Mouse (Mus musculus) spleen, postnatal 10 days (tissue): Measurements from ENCODE around the gene Col4a2.

ENCODE experiments used
- DNase-seq, 2 experiments: peaks; one replicate each; pipeline ENCODE4 v3.0.0; 2021 to 2022; ENCODE audit warnings: low spot score in 2 of 2

Col4a2 gene

GRCm38 (mm10) chr8:11296282-11296943, 16.2 kb upstream of the Col4a2 start:
- DNase-seq: no peak

- no peak for DNase-seq
Measured at GRCm38 (mm10) chr8:11297141-11297838, 15.3 kb upstream of the Col4a2 start.

- DNase-seq: no peak
Measured at GRCm38 (mm10) chr8:11298531-11299316, 13.9 kb upstream of the Col4a2 start.

GRCm38 (mm10) chr8:11299317-11299602, 13.3 kb upstream of the Col4a2 start:
- no peak for DNase-seq

- no peak for DNase-seq
Measured at GRCm38 (mm10) chr8:11300436-11300835, 12.2 kb upstream of the Col4a2 start.

GRCm38 (mm10) chr8:11304027-11304601, 8.5 kb upstream of the Col4a2 start:
- DNase-seq: no peak

GRCm38 (mm10) chr8:11305539-11305938, 7.1 kb upstream of the Col4a2 start:
- no peak for DNase-seq

- no peak for DNase-seq
Measured at GRCm38 (mm10) chr8:11307451-11307850, 5.2 kb upstream of the Col4a2 start.

GRCm38 (mm10) chr8:11308570-11308998, 4.0 kb upstream of the Col4a2 start:
- DNase-seq: no peak

- no peak for DNase-seq
Measured at GRCm38 (mm10) chr8:11309226-11309625, 3.4 kb upstream of the Col4a2 start.

- DNase-seq: no peak
Measured at GRCm38 (mm10) chr8:11310049-11310448, 2.6 kb upstream of the Col4a2 start.

GRCm38 (mm10) chr8:11311681-11312348, 790 bp upstream of the Col4a2 start:
- no peak for DNase-seq

GRCm38 (mm10) chr8:11313176-11314111, 839 bp downstream of the Col4a2 start:
- DNase-seq: no peak

- no peak for DNase-seq
Measured at GRCm38 (mm10) chr8:11314613-11315012, 2.0 kb downstream of the Col4a2 start.

- no peak for DNase-seq
Measured at GRCm38 (mm10) chr8:11315179-11315943, 2.8 kb downstream of the Col4a2 start.

GRCm38 (mm10) chr8:11316118-11316517, 3.5 kb downstream of the Col4a2 start:
- DNase-seq: no peak

GRCm38 (mm10) chr8:11319405-11319804, 6.8 kb downstream of the Col4a2 start:
- DNase-seq: no peak

GRCm38 (mm10) chr8:11321841-11322240, 9.2 kb downstream of the Col4a2 start:
- DNase-seq: no peak

- DNase-seq: no peak
Measured at GRCm38 (mm10) chr8:11322724-11323585, 10.3 kb downstream of the Col4a2 start.
